Mouse (Mus musculus): ENCODE data around the gene Hook2. TPM values are rescaled to one million over a fixed set of nuclear protein-coding genes. Genes with fewer than 3 reads are reported as not detected.
A peak's percentile ranks its signal among the peaks of the same experiment; 100 is the strongest.

Hook2 gene
- polyA plus RNA-seq, 1 experiment from 2014 or later = 28.8 TPM

DNA sequence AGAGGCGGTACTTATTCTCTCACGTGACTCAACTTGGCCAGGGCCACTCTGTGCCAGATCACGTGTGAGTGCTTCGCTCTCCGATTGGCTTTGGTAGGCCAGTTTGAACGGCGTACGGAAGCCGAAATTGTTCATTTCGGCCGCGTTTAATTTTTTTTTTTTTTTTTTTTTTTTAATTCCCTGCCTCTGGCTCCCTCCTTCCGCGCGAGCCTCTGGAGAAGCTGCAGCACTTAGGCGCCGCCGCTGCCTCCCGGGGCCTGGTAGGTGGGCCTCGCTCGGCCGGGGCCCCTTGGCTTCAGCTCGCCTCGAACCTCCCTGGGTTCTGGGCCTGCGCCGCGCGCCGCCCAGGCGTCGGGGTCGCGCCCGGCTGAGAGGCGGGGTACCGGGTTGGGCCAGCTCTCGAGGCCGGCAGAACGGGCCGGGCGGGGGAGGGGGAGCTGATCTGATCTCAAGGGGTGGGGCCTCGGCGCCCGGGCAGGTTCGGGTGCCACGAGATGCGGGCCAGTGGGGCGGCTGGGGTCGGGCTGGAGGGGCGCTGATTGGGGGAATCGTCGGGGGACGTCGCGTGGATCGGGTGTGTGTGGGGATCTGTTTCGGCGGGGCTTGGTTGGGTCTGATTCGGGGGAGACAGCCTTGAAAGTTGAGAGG lies 46.4 kb downstream of the Hook2 start, which contains the start of gene Tnpo2:
Gene Tnpo2 (plus strand): TSS at position 198 of the 648 bp plus-strand sequence.
- peak within 1 kb of the TSS; percentile 86 for H3K4me2 ChIP-seq
- peak within 1 kb of the TSS; percentile 100 for H3K27ac ChIP-seq
- H3K9me3 ChIP-seq = no peaks in the 10 kb centered on the region
- H3K36me3 ChIP-seq = peaks cover 41% of the 10 kb centered on the region
- H3K4me1 ChIP-seq = peaks cover 33% of the 10 kb centered on the region
- H3K27me3 ChIP-seq = no peaks in the 10 kb centered on the region
- peak; percentile 92 for ATAC-seq (ENCODE audit: insufficient number of reproducible peaks, low FRiP score, low TSS enrichment, low read depth)
- H3K4me3 ChIP-seq = peak within 1 kb of the TSS; percentile 77
- under 1% methylated on average over 57 of the region's 59 CpGs for WGBS
- H3K9ac ChIP-seq = peak within 1 kb of the TSS; percentile 92

GRCm38 (mm10) chr8:85037366-85037680 lies 46.9 kb downstream of the Hook2 start:
- Histone ChIP-seq H3K27ac (peak overlapping the region; percentile 100), H3K4me3 (peak overlapping the region; percentile 77), H3K36me3 (peaks cover 39% of the 10 kb centered on the region), H3K9ac (peak overlapping the region; percentile 92), H3K9me3 (no peaks in the 10 kb centered on the region), H3K4me2 (peak overlapping the region; percentile 86), H3K27me3 (no peaks in the 10 kb centered on the region), H3K4me1 (peaks cover 33% of the 10 kb centered on the region)
- peak; percentile 62 for ATAC-seq (ENCODE audit: insufficient number of reproducible peaks, low FRiP score, low TSS enrichment, low read depth)
- under 1% methylated on average over 14 of the region's 14 CpGs for WGBS

GRCm38 (mm10) chr8:85037681-85038531 lies 47.5 kb downstream of the Hook2 start:
- Histone ChIP-seq H3K9ac (peak overlapping the region; percentile 92), H3K27me3 (no peaks in the 10 kb centered on the region), H3K4me3 (peak overlapping the region; percentile 77), H3K4me2 (peak overlapping the region; percentile 86), H3K36me3 (peaks cover 38% of the 10 kb centered on the region), H3K4me1 (peaks cover 33% of the 10 kb centered on the region), H3K27ac (peak overlapping the region; percentile 100), H3K9me3 (no peaks in the 10 kb centered on the region)
- WGBS = under 1% methylated on average over 57 of the region's 57 CpGs
- no peak for ATAC-seq (ENCODE audit: insufficient number of reproducible peaks, low FRiP score, low TSS enrichment, low read depth)

DNA sequence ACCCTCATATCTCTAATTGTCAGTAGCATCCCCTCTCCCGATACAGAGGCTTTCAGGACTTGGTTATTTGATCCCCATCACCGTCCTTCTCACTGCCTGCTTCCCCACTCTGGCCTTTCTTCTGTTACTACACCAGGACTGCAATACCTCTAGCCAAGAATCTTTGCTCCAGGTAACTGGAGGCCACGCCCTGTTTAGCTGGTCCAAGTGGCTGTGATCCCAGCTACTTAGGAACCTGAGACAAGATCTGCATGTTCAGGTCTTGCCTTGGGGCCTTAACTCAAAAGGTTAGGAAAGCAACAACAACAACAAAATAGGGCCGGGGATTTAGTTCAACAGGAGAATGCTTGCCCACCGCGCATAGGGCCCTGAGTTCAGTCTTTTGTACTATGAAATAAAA lies 53.2 kb downstream of the Hook2 start:
- no peaks in the 10 kb centered on the region for H3K27me3 ChIP-seq
- peaks cover 10% of the 10 kb centered on the region for H3K4me1 ChIP-seq
- no peak for ATAC-seq (ENCODE audit: insufficient number of reproducible peaks, low FRiP score, low TSS enrichment, low read depth)
- 87% methylated on average over 6 of the region's 6 CpGs for WGBS
- H3K9me3 ChIP-seq = no peaks in the 10 kb centered on the region
- H3K4me3 ChIP-seq = no peak overlapping the region
- no peak overlapping the region for H3K4me2 ChIP-seq
- H3K9ac ChIP-seq = no peak overlapping the region
- no peak overlapping the region for H3K27ac ChIP-seq
- H3K36me3 ChIP-seq = peaks cover 86% of the 10 kb centered on the region

Other genes with a start within 250 kb of the Hook2 start
- 87.0 and 100 TPM in 2 replicates for gene Nfix, start 190.3 kb upstream of the Hook2 start, polyA plus RNA-seq (2015; fragmentation: Nextera tagmentation; extraction: Ambion mirVana)
- gene Dand5, start 167.8 kb upstream of the Hook2 start, polyA plus RNA-seq (2015; fragmentation: Nextera tagmentation; extraction: Ambion mirVana) = 7.5 and 8.0 TPM in 2 replicates
- gene Gadd45gip1, start 159.1 kb upstream of the Hook2 start, polyA plus RNA-seq (2015; fragmentation: Nextera tagmentation; extraction: Ambion mirVana) = 44.7 and 45.6 TPM in 2 replicates
- gene Rad23a, start 149.9 kb upstream of the Hook2 start, polyA plus RNA-seq (2015; fragmentation: Nextera tagmentation; extraction: Ambion mirVana) = 102 and 122 TPM in 2 replicates
- gene Calr, start 143.7 kb upstream of the Hook2 start, polyA plus RNA-seq (2015; fragmentation: Nextera tagmentation; extraction: Ambion mirVana) = 1,060 and 1,089 TPM in 2 replicates
- gene Farsa, start 133.6 kb upstream of the Hook2 start, polyA plus RNA-seq (2015; fragmentation: Nextera tagmentation; extraction: Ambion mirVana) = 94.4 and 98.2 TPM in 2 replicates
- gene Syce2, start 118.5 kb upstream of the Hook2 start, polyA plus RNA-seq (2015; fragmentation: Nextera tagmentation; extraction: Ambion mirVana) = 58.0 and 70.0 TPM in 2 replicates
- gene Gcdh, start 96.7 kb upstream of the Hook2 start, polyA plus RNA-seq (2015; fragmentation: Nextera tagmentation; extraction: Ambion mirVana) = 31.1 and 34.3 TPM in 2 replicates
- 1.4 and 2.5 TPM in 2 replicates for gene Klf1, start 88.7 kb upstream of the Hook2 start, polyA plus RNA-seq (2015; fragmentation: Nextera tagmentation; extraction: Ambion mirVana)
- 19.2 and 22.1 TPM in 2 replicates for gene Dnase2a, start 82.0 kb upstream of the Hook2 start, polyA plus RNA-seq (2015; fragmentation: Nextera tagmentation; extraction: Ambion mirVana)
- gene Mast1, start 53.2 kb upstream of the Hook2 start, polyA plus RNA-seq (2015; fragmentation: Nextera tagmentation; extraction: Ambion mirVana) = 0.34 and 0.35 TPM in 2 replicates
- 0.19 and 0.24 TPM in 2 replicates for gene Rtbdn, start 43.6 kb upstream of the Hook2 start, polyA plus RNA-seq (2015; fragmentation: Nextera tagmentation; extraction: Ambion mirVana)
- not detected in 2 replicates for gene Gm49661, start 21.2 kb upstream of the Hook2 start, polyA plus RNA-seq (2015; fragmentation: Nextera tagmentation; extraction: Ambion mirVana)
- gene Prdx2, start 21.0 kb upstream of the Hook2 start, polyA plus RNA-seq (2015; fragmentation: Nextera tagmentation; extraction: Ambion mirVana) = 635 and 681 TPM in 2 replicates
- gene Rnaseh2a, start 20.8 kb upstream of the Hook2 start, polyA plus RNA-seq (2015; fragmentation: Nextera tagmentation; extraction: Ambion mirVana) = 95.2 and 95.6 TPM in 2 replicates
- gene Junb, start 11.9 kb upstream of the Hook2 start, polyA plus RNA-seq (2015; fragmentation: Nextera tagmentation; extraction: Ambion mirVana) = 30.4 and 42.5 TPM in 2 replicates
- gene Best2, start 23.9 kb downstream of the Hook2 start, polyA plus RNA-seq (2015; fragmentation: Nextera tagmentation; extraction: Ambion mirVana) = 0.12 TPM in 2 replicates
- gene Asna1, start 34.7 kb downstream of the Hook2 start, polyA plus RNA-seq (2015; fragmentation: Nextera tagmentation; extraction: Ambion mirVana) = 113 and 117 TPM in 2 replicates
- 86.7 and 102 TPM in 2 replicates for gene Trir, start 36.2 kb downstream of the Hook2 start, polyA plus RNA-seq (2015; fragmentation: Nextera tagmentation; extraction: Ambion mirVana)
- gene Tnpo2, start 46.3 kb downstream of the Hook2 start, polyA plus RNA-seq (2015; fragmentation: Nextera tagmentation; extraction: Ambion mirVana) = 32.7 and 33.7 TPM in 2 replicates
- 30.1 and 32.3 TPM in 2 replicates for gene Fbxw9, start 69.5 kb downstream of the Hook2 start, polyA plus RNA-seq (2015; fragmentation: Nextera tagmentation; extraction: Ambion mirVana)
- not detected in 2 replicates for gene Gm5741, start 77.4 kb downstream of the Hook2 start, polyA plus RNA-seq (2015; fragmentation: Nextera tagmentation; extraction: Ambion mirVana)
- gene Dhps, start 81.2 kb downstream of the Hook2 start, polyA plus RNA-seq (2015; fragmentation: Nextera tagmentation; extraction: Ambion mirVana) = 41.5 and 48.9 TPM in 2 replicates
- 106 and 111 TPM in 2 replicates for gene Wdr83os, start 90.1 kb downstream of the Hook2 start, polyA plus RNA-seq (2015; fragmentation: Nextera tagmentation; extraction: Ambion mirVana)
- 40.5 and 42.4 TPM in 2 replicates for gene Wdr83, start 90.7 kb downstream of the Hook2 start, polyA plus RNA-seq (2015; fragmentation: Nextera tagmentation; extraction: Ambion mirVana)
- 39.8 and 42.1 TPM in 2 replicates for gene Man2b1, start 92.7 kb downstream of the Hook2 start, polyA plus RNA-seq (2015; fragmentation: Nextera tagmentation; extraction: Ambion mirVana)
- 2.2 and 2.5 TPM in 2 replicates for gene Zfp791, start 132.5 kb downstream of the Hook2 start, polyA plus RNA-seq (2015; fragmentation: Nextera tagmentation; extraction: Ambion mirVana)
- gene Cks1brt, start 161.3 kb downstream of the Hook2 start, polyA plus RNA-seq (2015; fragmentation: Nextera tagmentation; extraction: Ambion mirVana) = not detected in 2 replicates
- not detected in 2 replicates for gene Olfr371, start 235.4 kb downstream of the Hook2 start, polyA plus RNA-seq (2015; fragmentation: Nextera tagmentation; extraction: Ambion mirVana)